Mouse (Mus musculus): ENCODE results near the gene Cflar.

The Cflar gene

DNA sequence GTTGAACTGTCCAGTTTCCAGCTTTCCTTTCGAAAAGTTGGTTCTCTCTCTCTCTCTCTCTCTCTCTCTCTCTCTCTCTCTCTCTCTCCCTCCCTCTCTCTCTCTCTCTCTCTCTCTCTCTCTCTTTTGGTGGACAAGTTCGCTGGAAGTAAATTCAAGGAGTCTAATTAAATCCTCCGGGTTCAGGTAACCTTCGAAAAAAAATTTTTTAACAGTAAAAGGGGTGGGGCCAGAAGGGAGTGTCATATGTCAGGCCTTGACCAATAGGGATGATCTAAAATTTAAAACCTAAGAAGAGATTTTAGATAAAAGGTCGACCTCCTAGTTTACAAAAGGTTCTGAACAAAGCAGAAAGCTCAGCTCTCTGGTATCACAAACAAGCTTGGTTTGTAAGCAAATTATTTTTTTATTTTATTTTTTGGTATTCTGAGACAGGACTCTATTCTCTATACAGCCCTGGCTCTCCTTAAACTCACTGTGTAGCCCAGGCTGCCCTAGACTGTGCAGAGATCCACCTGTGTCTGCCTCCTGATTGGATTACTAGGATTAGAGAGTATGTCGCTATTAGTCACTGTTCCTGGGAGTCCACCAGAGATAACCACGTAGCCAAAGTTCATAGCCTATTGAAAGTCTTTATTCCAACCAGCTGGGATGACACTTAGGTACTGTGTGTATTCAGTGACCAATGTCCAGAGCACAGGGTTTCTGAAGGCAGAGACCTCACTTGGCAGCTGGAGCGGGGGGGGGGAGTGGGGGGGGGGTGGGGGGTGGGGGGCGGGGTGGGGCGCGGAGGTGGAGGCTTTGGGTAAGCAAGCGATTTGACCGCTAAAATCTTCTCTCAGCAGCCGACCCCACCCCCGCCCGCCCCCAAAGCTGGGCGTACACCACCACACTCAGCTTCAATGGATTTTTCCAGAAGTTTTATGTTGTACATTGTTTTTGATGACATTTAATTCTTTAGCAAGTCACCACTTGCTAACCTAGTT is 1.1 kb downstream of the Cflar start:
- peak; percentile 86 for DNase-seq (ENCODE audit: low spot score)

DNA sequence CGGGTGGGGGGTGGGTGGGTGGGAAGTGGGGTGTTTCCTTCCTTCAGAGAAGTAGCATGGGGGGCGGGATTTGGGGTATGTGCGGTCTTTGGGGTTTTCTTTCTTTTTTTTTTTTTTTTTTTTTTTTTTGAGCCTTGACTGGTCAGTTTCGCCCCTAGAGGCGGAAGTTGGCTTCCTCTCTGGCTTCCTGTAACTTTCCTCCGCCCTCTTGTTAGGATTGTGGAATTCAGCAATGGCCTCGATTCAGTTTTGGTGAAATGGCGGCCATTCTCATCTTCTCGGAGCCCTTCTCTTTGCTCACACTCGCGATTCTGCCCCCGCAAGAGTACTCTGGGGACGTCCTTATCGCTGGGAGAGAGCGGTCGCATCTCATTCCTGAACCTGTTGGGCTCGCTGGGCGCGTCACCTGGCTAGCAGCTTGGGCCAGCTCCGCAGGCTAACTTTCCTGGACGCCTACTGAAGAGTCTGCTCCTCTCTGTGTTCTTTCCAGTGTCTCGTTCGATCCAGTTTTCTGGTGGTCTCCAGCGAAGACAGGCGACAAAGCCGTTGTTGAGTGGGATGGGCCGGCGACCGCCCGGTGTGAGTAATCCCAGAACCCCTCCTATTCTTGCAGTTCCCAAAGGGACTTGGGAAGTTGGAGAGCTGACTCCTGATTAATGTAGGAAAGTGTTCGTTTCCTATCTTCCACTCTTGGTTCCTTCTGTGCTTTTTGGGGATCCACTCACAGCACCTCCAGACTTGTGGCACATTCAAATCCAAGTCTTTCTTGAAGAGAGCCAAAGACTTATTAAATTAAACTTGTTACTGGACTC is 2.0 kb downstream of the Cflar start:
- peak; percentile 81 for DNase-seq (ENCODE audit: low spot score)

DNA sequence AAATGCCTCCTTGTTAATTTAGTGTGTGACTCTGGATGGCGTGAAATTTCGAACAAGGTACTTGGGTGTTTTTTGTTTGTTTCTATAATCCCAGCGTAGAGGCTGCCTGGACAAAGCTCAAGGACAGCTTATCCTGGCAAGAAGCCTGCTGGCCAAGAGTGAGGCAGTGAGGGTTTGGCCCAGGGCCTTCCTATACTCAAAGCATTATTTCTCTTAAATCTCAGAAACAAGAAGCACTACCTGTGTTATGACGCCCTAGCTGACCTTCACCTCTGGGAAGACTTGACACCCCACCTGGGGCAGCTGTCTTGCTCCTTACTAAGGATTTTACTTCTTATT is 2.6 kb downstream of the Cflar start:
- peak; percentile 72 for DNase-seq (ENCODE audit: low spot score)

DNA sequence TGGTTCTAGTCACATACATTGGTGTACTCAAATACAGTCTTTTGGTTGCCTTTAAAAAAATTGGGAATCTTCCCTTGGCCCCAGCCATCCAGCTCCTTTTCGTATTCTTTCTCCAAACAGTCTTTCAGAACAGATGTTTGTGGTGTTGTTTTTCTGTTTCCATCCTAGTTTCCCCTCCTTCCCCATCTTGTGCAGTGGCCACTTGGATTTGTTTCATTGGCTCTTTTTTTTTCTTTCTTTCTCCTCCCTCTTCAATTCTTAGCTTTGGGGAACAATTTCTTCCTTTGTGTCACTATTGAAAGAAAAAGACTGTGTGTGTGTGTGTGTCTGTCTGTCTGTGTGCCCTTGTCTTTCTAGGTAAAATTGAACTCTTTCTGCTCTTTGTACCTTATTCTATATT is 3.1 kb downstream of the Cflar start:
- no peak for DNase-seq (ENCODE audit: low spot score)

DNA sequence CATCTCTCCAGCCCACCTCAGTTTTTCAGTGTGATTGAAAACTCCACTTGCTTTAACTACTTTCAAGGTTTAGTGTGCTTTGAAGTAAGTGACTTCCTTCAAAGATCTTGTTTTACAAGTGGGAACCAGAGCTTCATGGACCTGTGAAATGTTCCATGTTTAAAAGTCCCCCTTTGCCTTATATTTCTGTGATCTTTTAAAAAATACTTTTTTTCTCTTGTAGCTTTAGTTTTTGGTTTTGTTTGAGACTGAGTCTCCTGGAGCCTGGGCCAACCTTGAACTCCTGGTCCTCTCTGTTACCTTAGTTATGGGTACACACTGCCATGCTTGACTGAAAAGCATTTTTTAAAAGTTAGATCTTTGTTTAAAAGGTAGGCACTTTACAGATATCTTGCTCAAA is 4.2 kb downstream of the Cflar start:
- no peak for DNase-seq (ENCODE audit: low spot score)

DNA sequence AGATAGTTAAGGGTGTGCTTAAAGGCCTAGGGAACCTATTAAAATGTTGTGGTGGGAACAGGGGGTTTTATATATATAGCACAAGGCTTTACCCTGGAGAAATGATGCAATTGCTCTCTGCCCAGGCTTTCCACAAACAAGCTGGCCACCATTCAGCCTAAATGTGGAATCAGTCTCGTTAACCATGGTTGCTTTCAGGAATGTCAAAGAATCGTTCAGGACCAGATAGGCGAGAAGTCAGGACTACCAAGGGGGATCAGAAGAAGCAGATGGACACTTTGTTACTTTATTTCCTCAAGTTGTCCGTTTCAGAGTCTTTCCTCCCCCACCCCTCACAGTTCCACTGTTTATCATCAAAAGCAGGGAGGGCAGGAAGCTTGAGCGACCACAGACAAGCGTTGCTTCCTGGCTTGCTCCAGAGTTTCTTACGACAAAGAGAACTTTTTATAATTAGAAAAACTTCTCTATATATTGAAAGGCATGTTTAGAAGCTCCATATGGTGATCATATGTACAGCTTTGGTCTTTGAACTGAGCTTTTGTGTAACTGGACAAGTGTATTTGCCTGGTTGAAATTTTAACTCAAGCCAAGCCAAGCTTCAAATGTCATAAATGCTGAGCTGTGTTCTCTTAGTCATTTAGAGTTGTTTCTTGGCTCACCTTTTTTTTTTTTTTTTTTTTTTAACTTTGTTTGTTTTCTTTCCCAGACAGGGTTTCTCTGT is 5.0 kb downstream of the Cflar start:
- no peak for DNase-seq (ENCODE audit: low spot score)

DNA sequence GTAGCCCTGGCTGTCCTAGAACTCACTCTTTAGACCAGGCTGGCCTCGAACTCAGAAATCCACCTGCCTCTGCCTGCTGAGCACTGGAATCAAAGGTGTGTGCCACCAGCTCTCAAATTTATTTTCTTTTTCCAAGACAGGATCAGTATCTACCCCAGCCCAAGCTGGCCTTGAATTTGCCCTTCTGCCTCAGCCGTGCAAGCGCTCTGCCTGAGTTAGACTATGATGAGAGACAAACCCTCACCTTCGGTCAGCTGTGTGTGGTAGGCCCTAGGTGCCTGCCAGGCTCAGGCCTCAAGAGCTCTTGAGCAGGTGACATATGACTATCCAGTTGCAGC is 5.5 kb downstream of the Cflar start:
- no peak for DNase-seq (ENCODE audit: low spot score)

DNA sequence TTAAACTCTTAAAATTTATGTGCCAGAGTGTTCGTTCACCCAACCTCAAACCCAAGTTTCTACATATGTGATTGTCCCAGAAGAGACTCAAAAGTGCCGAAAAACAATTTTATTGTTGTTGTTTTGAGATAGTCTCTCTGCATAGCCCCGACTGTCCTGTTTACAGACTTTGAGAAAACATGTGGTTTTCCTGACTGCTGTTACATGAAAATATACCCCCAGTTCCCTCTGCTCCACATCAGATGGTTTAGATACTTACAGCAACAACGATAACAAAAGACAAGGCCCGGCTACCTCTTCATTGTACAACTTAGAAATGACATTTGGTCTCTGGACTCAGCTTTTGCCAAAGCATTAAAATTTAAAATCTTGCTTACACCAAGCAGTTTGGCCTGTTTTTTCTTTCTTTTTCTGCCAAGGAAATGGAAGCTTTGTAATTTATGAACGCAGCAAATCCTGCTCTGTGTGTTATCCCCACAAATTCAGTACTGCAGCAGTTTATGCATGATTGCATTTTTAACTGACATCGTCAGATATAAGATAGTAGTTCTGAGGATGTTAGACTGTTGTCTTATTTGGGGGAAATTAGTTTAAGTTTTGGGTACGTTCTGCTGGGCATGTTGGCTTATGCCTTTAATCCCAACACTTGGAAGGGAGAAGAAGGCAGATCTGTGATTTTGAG is 6.4 kb downstream of the Cflar start:
- DNase-seq (ENCODE audit: low spot score), result no peak

DNA sequence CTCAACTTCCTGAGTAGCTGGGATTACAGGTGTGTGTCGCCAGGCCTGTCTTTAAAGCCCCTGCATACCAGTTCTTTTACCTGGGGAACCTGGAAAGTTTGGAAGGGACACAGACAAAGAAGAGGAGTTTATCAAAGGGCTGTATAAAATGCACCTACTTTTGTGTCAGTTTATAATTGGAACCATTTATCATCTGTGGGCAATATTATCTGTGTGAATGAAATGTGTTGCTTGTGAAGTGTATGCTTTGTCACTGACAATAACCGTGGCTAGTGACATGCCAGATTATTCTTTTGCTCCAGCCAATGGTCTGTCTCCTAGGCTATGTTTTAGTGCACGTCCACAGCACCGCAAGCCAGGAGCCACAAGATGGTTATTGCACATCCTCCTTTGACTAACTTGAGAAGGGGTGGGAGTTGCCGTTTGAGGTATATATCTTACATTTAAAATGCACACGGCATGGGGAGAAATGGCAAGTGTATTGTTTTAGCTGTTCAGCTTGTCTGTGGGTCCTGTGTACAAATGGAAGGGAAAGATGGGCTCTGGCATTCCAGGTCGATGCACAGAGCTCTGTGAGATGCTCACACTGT is 8.1 kb downstream of the Cflar start:
- no peak for DNase-seq (ENCODE audit: low spot score)

DNA sequence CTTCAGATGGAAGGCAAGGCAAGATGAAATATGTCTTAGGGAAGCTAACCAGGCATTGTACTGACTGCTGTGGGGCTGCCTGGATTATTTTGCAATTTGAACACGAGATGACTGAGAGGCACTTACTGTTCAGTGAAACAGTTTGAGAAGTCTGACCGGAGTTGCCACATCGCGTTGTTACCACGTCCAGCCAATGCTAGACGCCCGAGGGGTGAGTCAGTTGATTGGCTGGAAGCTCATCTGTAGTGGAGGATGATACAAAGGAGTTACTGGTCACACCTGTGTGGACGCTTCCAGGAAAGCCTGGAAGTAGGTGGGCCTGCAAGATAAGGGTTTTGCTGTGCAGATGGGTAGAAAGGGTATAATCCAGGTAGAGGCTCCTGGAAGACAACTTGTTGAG is 8.8 kb downstream of the Cflar start:
- DNase-seq (ENCODE audit: low spot score), result peak; percentile 68

DNA sequence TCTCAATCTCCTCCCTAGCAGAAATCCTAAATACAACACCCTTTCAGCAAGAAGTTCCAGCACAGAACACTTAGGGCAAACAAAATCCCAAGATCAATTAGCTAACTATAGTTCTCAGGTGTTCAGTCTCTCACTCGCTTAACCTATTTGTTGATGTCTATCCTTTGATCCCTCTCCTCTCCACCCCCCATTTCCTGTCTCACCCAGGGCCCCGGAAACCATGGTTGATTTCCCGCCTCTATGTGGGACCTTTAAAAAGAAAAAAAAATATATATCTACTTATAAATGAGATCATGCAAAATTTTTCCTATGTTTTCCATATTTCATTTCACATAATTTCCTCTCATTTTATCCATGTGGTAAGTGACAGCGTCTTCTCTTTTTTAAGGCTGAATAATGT is 9.7 kb downstream of the Cflar start:
- DNase-seq (ENCODE audit: low spot score), result no peak

DNA sequence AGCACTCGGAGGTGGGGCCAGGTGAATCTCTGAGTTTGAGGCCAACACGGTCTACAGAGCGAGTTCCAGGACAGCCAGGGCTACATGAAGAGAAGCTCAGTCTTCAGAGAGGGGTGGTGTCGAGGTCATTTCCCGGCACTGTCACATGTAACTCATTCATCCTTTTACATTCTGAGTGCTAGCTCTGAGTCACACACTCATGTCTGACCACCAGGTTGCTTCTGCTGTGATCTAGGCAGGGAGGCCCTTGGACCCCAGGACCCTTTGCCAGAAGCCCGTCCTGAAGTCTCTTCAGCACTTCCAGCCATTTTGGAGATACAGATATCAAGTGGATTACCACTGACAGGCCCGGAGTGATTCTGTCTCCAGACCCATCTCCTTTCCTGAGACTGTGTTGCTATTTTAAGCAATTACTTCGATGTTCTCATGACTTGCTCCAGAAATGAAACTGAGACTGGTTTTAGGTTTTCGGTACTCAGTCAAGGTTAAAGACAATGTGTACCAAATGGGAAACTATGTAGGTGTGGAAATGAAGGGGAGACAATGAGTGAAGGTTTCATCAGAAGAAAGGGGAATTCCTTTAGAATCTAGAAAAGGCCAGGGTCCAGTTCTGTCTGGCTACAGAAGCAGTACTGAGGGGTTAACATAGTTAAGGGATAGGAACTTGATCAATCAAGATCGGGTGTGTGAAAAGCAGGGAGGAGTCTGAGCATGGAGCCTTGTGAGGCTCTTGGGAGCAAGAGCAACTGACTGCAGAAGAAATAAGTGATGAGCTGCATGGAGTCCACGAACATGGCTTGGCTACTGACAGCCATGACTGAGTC is 11.0 kb downstream of the Cflar start:
- no peak for DNase-seq (ENCODE audit: low spot score)

DNA sequence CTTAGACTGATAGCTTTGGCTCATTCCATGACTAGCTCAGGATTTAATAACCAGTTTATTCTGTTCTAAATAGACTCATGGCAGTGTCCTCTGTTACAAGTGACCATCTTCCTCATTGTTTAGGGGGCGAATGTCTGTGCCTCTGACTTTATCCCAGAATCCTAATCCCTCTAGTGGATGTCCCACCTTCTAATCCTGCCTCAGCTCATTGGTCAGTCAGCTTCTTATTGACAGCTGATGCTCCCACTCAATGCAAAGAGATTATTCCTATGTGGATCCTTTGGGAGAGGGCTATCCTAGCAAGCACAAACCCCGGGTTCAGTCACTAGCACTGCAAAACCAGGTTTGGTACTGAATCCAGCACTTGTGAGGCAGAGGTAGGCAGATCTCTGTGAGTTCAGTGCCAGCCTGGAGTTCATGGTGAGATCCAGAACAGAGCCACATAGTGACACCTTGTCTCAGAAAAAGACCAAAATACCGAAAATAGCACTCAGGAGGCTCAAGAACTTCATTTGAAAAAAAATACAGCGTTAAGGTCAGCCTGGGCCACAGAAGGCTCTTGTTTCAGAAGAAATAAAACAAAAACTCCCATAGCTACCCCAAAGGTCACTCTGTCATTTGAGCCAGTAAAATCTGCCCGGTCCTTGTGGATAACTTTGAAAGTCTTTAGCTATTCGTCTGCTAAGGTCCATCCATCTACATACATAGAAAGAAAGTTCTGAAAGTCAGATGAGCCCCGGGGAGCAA is 11.9 kb downstream of the Cflar start:
- DNase-seq (ENCODE audit: low spot score), result no peak

DNA sequence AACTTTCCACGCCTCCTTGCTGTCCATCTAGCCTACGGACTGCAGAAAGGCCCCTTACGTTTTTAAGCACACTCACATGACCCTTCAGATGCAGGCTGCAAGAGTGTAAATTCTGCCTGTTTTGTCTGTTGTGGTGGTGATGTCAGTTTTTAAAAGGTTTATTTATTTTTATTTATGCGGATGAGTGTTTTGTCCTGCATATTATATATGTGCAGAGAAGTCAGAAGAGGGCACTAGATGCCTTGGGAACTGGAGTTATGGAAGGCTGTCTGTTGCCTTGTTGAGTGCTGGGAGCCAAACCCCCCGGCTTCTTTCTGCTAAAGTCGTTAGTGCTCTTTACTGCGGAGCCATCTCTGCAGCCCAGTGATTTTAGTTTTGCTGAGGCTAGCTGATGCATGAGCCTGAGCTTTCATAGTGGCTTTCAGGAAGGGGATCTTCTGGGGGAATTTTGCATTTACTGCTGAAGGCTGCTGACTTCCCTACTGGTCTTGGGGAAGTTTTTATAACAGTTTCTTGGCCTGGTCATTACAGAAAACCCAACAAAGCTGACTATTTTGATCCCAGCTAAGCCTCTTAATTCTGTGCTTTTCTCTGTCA is 12.6 kb downstream of the Cflar start:
- no peak for DNase-seq (ENCODE audit: low spot score)

DNA sequence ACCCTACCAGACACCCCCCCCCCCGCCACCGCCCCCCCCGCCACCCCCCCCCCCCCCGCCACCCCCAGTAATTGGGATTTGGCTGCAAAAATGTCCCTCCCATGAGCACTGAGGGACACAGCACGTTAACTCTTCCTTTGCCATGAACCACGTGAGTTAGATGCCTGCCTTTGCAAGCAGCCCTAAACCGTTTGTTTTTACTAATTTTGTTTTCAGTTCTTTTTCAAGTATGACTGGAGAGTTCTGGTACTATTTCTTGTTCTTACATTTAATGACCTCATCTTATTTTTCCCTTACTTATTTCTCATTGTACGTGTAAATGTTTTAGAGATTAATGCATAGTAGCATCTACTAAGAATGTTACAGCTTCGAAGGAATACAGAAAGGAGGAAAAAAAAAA is 13.2 kb downstream of the Cflar start:
- no peak for DNase-seq (ENCODE audit: low spot score)

DNA sequence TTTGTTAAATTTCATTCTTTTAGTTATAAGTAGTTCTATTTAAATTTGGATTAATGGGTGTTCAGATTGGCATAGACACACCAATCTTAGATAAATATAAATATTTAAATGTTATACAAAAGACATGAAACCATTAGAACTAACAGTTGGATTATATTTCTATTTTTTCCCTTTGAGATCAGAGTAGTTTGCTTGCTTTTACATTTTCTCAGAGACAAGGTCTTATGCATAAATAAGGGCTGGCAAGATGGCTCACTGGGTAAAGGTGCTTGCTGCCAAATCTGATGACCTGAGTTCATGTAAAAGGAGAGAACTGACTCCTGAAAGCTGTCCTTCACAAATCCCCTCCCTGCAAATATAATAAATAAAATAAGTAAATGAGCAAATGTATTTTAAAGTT is 13.8 kb downstream of the Cflar start:
- DNase-seq (ENCODE audit: low spot score), result no peak

DNA sequence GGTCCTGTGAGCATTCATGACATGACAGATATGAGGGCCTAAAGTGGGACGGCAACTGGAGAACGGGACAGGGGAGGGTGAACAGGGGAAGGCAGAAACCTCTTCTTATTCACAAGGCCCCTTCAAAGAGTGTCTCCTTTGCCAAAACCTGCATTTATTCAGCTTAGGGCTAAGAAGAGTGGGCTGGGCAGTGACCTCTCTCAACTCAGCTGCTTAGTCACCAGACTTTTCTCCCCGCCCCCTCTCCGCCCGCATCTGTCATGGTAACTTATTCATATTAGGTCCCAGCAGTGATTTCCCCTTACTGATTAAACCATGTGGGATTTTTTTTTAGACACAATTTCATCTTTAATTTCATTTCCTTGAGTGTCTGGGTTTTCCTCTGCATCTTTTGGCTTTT is 14.5 kb downstream of the Cflar start:
- no peak for DNase-seq (ENCODE audit: low spot score)

DNA sequence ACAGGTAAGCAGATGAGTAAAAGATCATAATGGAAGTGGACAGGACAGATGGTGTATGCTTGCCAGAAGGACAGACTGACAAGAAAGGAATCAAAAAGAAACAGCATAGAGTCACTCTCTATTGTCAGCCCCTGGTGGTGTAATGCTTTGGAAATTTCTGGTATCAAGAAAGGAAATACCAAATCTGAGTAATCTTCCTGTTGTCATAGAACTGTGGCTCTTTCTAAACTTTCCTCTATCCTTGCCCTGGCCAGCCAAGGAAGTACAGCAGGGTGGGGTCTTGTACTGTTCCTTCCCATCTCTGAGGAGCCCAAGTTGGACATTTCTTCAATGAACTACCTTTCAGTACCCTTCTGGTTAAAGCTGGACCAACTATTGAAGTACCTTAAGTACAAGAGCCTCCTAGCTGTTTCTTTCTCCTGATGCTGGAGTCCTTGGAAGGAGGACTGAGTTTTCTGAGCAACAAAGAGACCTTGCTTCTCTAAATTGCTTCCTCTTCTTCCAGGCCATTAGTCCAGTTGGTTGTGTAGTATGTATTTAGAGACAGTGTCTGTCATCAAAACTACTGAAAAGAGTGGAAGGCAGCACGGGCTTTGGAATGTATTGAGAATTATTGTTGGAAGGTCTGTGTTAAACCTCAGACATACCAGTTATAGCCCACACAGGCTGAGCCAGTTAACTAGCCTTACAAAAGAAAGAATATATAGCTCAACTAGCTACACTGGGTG is 15.9 kb downstream of the Cflar start:
- DNase-seq (ENCODE audit: low spot score), result peak; percentile 84

Measured in lung, postnatal 25 days (tissue).